Mouse (Mus musculus): ENCODE measurements around the gene Dpf3. TPM values are rescaled to one million over a fixed set of nuclear protein-coding genes. Genes with fewer than 3 reads are reported as not detected.

The Dpf3 gene
- polyA plus RNA-seq, 1 experiment from 2014 or later = 12.2 TPM

GRCm38 (mm10) chr12:83298358-83298757 lies 189.2 kb downstream of the Dpf3 start:
- WGBS = 86% methylated on average over 5 of the region's 5 CpGs
- no peak overlapping the region for H3K4me3 ChIP-seq (ENCODE audit: low read length)
- no peaks in the 10 kb centered on the region for H3K27me3 ChIP-seq (ENCODE audit: insufficient read depth, low read length)
- peaks cover 5% of the 10 kb centered on the region; the same call in 1 of the 2 replicates for H3K9me3 ChIP-seq (ENCODE audit: low read length)
- no peak overlapping the region for H3K9ac ChIP-seq (replicated peaks; ENCODE audit: low read length)
- no peak for ATAC-seq (ENCODE audit: low FRiP score, low TSS enrichment)
- no peak overlapping the region for H3K4me2 ChIP-seq (replicated peaks; ENCODE audit: low read depth, low read length)
- peaks cover 18% of the 10 kb centered on the region for H3K4me1 ChIP-seq (ENCODE audit: insufficient read depth, low read length)
- H3K36me3 ChIP-seq (ENCODE audit: insufficient read depth, low read length) = no peaks in the 10 kb centered on the region
- H3K27ac ChIP-seq (ENCODE audit: low read length) = no peak overlapping the region

- Histone ChIP-seq H3K9ac (replicated peaks; ENCODE audit: low read length) (no peak overlapping the region), H3K27ac (ENCODE audit: low read length) (no peak overlapping the region), H3K4me2 (replicated peaks; ENCODE audit: low read depth, low read length) (no peak overlapping the region), H3K36me3 (ENCODE audit: insufficient read depth, low read length) (no peaks in the 10 kb centered on the region), H3K27me3 (ENCODE audit: insufficient read depth, low read length) (no peaks in the 10 kb centered on the region), H3K4me1 (ENCODE audit: insufficient read depth, low read length) (no peaks in the 10 kb centered on the region), H3K9me3 (ENCODE audit: low read length) (peaks cover 5% of the 10 kb centered on the region; the same call in 1 of the 2 replicates), H3K4me3 (ENCODE audit: low read length) (no peak overlapping the region)
- no peak for ATAC-seq (ENCODE audit: low FRiP score, low TSS enrichment)
- WGBS = 63% methylated on average over 8 of the region's 8 CpGs
These were observed 192.5 kb downstream of the Dpf3 start for GRCm38 (mm10) chr12:83295031-83295430.

DNA sequence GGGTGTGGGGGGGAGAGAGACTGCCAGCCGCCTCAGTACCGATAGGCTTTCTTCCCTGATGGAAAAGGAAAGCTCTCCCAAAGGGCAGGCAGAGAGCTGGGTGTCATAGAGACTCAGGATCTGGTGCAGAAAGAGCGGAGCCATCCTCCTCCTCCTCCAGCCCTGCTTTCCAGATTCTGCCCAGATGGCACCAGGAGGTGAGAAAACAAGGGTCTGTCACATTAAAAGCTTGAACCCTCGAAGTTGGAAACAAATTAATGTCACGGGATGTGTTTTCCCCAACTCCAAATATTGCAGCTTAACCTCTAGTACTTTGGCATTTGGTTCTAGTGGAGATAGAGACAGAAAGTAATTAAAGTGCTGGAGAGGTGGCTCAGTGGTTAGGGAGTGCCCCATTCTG lies 195.6 kb downstream of the Dpf3 start:
- H3K9ac ChIP-seq (replicated peaks; ENCODE audit: low read length) = no peak overlapping the region
- H3K4me3 ChIP-seq (ENCODE audit: low read length) = no peak overlapping the region
- H3K27ac ChIP-seq (ENCODE audit: low read length) = no peak overlapping the region
- H3K4me2 ChIP-seq (replicated peaks; ENCODE audit: low read depth, low read length) = no peak overlapping the region
- no peak for ATAC-seq (ENCODE audit: low FRiP score, low TSS enrichment)
- H3K4me1 ChIP-seq (ENCODE audit: insufficient read depth, low read length) = peaks cover 3% of the 10 kb centered on the region
- WGBS = 71% methylated on average over 5 of the region's 5 CpGs
- no peaks in the 10 kb centered on the region for H3K27me3 ChIP-seq (ENCODE audit: insufficient read depth, low read length)
- no peaks in the 10 kb centered on the region for H3K9me3 ChIP-seq (ENCODE audit: low read length)
- H3K36me3 ChIP-seq (ENCODE audit: insufficient read depth, low read length) = no peaks in the 10 kb centered on the region

- Histone ChIP-seq H3K36me3 (ENCODE audit: insufficient read depth, low read length) (no peaks in the 10 kb centered on the region), H3K9me3 (ENCODE audit: low read length) (0 out of 2 replicates have a peak, but pooled peaks cover 3% of the 10 kb centered on the region), H3K4me3 (ENCODE audit: low read length) (no peak overlapping the region), H3K4me2 (replicated peaks; ENCODE audit: low read depth, low read length) (no peak overlapping the region), H3K4me1 (ENCODE audit: insufficient read depth, low read length) (peaks cover 11% of the 10 kb centered on the region), H3K27me3 (ENCODE audit: insufficient read depth, low read length) (no peaks in the 10 kb centered on the region), H3K9ac (replicated peaks; ENCODE audit: low read length) (0 out of 2 replicates have a peak overlapping the region, but pooled peaks have one; percentile 22), H3K27ac (ENCODE audit: low read length) (peak overlapping the region; percentile 14; the same call in 1 of the 2 replicates)
- ATAC-seq (ENCODE audit: low FRiP score, low TSS enrichment) = peak; percentile 80
- 48% methylated on average over 17 of the region's 17 CpGs for WGBS
These were observed 200.7 kb downstream of the Dpf3 start for GRCm38 (mm10) chr12:83286496-83287492.

DNA sequence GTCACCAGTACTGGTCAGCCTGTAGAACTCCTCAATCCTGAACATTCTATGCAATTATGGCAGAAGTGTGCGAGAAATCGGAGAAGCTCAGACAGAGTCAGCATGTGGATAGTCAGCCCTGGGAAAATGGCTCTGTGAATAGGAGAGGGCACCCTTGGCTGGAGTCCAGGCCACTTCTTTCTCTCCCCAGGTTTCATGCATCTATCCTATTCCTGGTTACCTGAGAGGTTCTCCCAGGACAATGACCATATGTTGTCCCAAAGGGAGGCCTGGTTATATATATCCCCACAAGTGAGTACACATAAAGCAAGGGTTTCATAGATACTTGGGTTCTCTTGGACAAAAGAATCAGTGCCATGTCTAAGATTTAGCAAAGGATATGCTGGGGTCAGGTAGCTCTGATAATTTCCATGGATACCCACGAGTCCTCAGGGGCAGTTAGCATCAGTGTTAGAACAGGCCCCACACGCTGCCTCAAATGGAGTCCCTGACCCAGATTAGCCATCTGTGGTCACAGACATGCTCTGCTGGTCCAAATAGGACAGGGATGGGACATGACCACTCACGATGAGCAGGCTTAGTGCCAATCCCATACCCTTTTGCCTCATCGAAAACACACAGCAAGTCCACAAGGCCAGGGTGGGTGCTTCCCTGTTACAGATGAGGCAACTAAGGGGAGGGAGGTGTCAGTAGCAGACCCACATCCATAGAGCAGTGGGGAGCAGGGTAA lies 203.8 kb downstream of the Dpf3 start:
- Histone ChIP-seq H3K36me3 (ENCODE audit: insufficient read depth, low read length) (no peaks in the 10 kb centered on the region), H3K27me3 (ENCODE audit: insufficient read depth, low read length) (no peaks in the 10 kb centered on the region), H3K4me3 (ENCODE audit: low read length) (no peak overlapping the region), H3K4me1 (ENCODE audit: insufficient read depth, low read length) (peaks cover 11% of the 10 kb centered on the region), H3K9ac (replicated peaks; ENCODE audit: low read length) (no peak overlapping the region), H3K9me3 (ENCODE audit: low read length) (0 out of 2 replicates have a peak, but pooled peaks cover 3% of the 10 kb centered on the region), H3K27ac (ENCODE audit: low read length) (no peak overlapping the region), H3K4me2 (replicated peaks; ENCODE audit: low read depth, low read length) (no peak overlapping the region)
- 88% methylated on average over 6 of the region's 6 CpGs for WGBS
- ATAC-seq (ENCODE audit: low FRiP score, low TSS enrichment) = no peak

DNA sequence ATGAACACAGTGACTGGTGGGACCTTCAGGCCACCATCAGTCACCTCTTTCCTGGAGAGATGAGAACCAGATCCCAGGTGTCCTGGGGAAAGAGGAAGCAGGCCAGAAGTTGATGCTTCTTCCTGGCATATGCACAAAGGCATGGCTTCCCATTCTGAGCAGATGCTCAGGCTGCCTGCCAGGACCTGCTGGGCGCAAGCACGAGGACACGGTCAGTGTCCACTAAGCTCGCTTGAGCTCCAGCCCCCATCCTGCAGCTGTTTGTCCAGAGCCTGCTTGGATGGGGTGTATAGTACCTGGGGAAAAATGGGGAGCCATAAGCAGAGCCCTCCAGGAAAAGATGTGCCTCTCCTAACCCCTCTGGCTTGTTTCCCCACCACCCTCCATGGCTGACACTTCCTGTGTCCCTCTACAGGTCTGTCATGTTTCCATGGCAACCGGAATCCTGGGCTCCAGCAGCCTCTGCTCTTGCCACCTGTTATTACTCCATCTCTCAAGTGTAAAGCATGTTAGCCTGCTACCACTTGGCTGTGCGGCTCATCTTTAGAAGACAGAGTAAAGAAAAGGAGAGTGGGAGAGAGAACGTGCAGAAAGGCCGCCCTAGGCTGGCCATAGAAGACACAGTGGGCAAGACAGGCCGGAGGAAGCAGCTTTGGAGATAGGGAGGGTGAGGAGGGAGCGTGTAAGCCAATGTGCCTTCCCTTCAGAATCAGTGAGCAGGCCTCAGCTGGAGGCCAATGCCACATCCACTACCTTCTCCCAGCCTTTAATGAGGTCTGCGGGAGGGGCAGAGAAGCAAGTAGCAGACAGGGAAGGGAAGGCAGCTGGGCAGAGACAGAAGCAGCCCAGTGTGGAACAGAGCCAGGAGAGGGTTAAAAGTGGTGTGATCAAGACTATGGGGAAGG lies 209.7 kb downstream of the Dpf3 start:
- Histone ChIP-seq H3K27ac (ENCODE audit: low read length) (no peak overlapping the region), H3K36me3 (ENCODE audit: insufficient read depth, low read length) (no peaks in the 10 kb centered on the region), H3K4me1 (ENCODE audit: insufficient read depth, low read length) (no peaks in the 10 kb centered on the region), H3K9me3 (ENCODE audit: low read length) (0 out of 2 replicates have a peak, but pooled peaks cover 3% of the 10 kb centered on the region), H3K9ac (replicated peaks; ENCODE audit: low read length) (no peak overlapping the region), H3K27me3 (ENCODE audit: insufficient read depth, low read length) (no peaks in the 10 kb centered on the region), H3K4me2 (replicated peaks; ENCODE audit: low read depth, low read length) (no peak overlapping the region), H3K4me3 (ENCODE audit: low read length) (no peak overlapping the region)
- 81% methylated on average over 11 of the region's 11 CpGs for WGBS
- no peak for ATAC-seq (ENCODE audit: low FRiP score, low TSS enrichment)

DNA sequence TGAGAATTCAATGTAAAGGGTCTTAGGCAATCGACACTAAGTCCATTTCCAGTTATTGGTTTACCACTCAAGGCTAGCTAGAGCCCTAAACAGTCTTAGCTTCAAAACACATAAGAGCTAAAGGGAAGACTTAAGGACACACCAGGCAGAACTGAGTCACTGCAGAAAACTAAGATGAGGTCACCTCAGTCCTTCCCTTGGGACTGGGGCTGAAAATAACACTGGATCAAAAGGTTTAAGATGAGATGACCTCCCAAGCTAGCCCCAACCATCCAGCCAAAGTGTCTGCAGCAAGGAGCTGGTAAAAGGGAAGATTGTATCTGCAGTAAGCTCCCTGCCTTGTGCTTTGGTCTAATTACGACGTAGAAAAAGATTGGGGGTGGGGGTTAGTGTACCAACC lies 216.3 kb downstream of the Dpf3 start:
- 85% methylated on average over 3 of the region's 3 CpGs for WGBS
- Histone ChIP-seq H3K27ac (ENCODE audit: low read length) (no peak overlapping the region), H3K9ac (replicated peaks; ENCODE audit: low read length) (no peak overlapping the region), H3K4me1 (ENCODE audit: insufficient read depth, low read length) (no peaks in the 10 kb centered on the region), H3K4me3 (ENCODE audit: low read length) (no peak overlapping the region), H3K4me2 (replicated peaks; ENCODE audit: low read depth, low read length) (no peak overlapping the region), H3K9me3 (ENCODE audit: low read length) (no peaks in the 10 kb centered on the region), H3K27me3 (ENCODE audit: insufficient read depth, low read length) (no peaks in the 10 kb centered on the region), H3K36me3 (ENCODE audit: insufficient read depth, low read length) (no peaks in the 10 kb centered on the region)
- ATAC-seq (ENCODE audit: low FRiP score, low TSS enrichment) = no peak

GRCm38 (mm10) chr12:83268504-83268922 lies 219.0 kb downstream of the Dpf3 start:
- H3K27me3 ChIP-seq (ENCODE audit: insufficient read depth, low read length) = no peaks in the 10 kb centered on the region
- no peak overlapping the region for H3K9ac ChIP-seq (replicated peaks; ENCODE audit: low read length)
- H3K9me3 ChIP-seq (ENCODE audit: low read length) = no peaks in the 10 kb centered on the region
- H3K4me1 ChIP-seq (ENCODE audit: insufficient read depth, low read length) = no peaks in the 10 kb centered on the region
- WGBS = 51% methylated on average over 11 of the region's 11 CpGs
- no peaks in the 10 kb centered on the region for H3K36me3 ChIP-seq (ENCODE audit: insufficient read depth, low read length)
- peak; percentile 79 for ATAC-seq (ENCODE audit: low FRiP score, low TSS enrichment)
- no peak overlapping the region for H3K4me3 ChIP-seq (ENCODE audit: low read length)
- no peak overlapping the region for H3K4me2 ChIP-seq (replicated peaks; ENCODE audit: low read depth, low read length)
- peak overlapping the region; percentile 55 for H3K27ac ChIP-seq (ENCODE audit: low read length)

DNA sequence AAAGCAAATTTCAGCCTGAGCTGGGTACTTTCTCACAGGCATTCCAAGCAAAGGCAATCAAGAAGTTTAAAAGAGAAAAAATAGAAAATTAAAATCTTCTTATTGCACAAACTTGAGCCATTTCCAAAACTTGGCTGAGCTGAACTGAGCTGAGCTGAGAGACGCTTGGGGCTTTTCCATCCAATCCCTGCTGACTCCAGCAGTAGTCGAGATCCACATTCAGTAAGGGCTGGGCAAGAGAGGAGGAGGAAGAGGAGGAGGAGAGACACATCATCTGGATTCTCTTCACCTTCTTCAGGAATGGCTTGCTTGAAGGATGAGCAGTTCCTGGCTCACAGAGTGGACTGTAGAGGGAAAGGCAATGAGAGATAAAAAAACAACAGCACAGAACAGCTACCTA lies 227.0 kb downstream of the Dpf3 start:
- Histone ChIP-seq H3K9me3 (ENCODE audit: low read length) (no peaks in the 10 kb centered on the region), H3K36me3 (ENCODE audit: insufficient read depth, low read length) (no peaks in the 10 kb centered on the region), H3K4me1 (ENCODE audit: insufficient read depth, low read length) (no peaks in the 10 kb centered on the region), H3K27ac (ENCODE audit: low read length) (no peak overlapping the region), H3K4me3 (ENCODE audit: low read length) (no peak overlapping the region), H3K4me2 (replicated peaks; ENCODE audit: low read depth, low read length) (no peak overlapping the region), H3K9ac (replicated peaks; ENCODE audit: low read length) (no peak overlapping the region), H3K27me3 (ENCODE audit: insufficient read depth, low read length) (no peaks in the 10 kb centered on the region)
- no peak for ATAC-seq (ENCODE audit: low FRiP score, low TSS enrichment)
- 81% methylated on average over 2 of the region's 2 CpGs for WGBS

Measured in kidney, embryonic 16.5 days (tissue).